Mouse (Mus musculus) ovary, postnatal 10 days (tissue): ENCODE measurements around the gene Lpcat3.
"Not testable (repeated sequence)": the region's sequence is repeated elsewhere in the genome, so short reads cannot be mapped to it uniquely, and the experiment has no call there.

Experiments
- DNase-seq: peaks from one replicate; pipeline ENCODE4 v3.0.0; 2022; ENCODE audit warnings: low spot score

Lpcat3 gene

DNA sequence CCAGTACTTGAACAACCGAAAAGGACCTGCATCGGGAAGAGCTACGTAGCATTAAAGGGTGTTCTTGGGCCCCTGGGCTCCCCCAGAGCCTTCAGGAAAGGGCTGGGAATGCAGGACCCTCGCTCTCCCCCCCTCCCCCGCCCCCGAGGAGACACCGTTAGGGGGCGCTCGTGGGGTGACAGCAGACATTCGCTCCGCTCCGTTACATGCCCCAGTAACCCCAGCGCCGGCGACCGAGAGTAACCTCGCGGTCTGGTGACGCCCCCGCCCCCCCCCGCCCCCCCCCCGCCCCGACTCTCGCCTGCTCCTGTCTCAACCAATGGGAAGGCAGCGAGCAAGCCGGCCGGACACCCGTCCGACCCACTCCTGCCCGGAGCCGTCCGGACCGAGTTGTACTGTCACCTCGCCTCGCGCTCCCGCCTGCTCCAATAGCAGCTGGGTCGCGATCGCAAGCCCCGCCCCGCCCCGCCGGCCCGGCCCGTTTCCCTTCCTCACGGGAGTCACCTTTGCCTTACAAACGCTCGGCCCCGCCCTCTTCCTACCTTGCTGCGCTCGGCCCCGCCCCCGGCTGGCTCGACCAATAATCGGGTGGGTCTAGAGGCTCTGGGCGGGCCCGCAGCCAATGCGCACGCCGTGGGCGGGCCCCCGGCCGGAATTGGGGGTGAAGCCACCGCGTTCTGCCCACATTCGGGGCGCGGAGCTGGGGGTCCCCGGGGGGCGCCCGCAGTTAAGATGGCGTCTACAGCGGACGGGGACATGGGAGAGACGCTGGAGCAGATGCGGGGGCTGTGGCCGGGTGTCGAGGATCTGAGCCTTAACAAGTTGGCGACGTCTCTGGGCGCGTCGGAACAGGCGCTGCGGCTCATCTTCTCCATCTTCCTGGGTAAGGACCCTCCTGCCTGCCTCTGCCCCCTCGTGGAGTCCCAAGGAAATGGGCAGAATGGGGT, at the start of gene Lpcat3:
Gene Lpcat3 (plus strand): TSS at position 551 of the 947 bp plus-strand sequence.
- peak; percentile 96 for DNase-seq

DNA sequence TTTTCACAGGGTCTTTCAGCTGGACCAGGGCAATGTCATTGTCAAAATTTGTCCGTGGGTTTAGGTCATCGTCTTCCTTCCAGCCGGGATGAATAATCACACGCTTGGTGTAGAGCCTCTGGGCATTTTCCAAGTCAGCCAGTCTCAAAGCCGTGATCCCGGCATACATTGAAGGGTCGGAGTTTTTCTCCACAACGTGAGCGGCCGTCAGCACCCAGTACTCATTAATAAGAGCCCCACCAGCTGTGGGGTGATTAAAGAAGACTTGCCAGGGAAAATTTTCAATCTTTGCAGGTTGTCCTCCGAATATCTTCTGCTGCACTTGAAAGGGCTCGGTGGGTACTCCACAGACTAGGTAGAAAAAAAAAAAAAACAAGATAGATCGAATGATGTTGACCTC, 37.2 kb upstream of the Lpcat3 start:
- no peak for DNase-seq

DNA sequence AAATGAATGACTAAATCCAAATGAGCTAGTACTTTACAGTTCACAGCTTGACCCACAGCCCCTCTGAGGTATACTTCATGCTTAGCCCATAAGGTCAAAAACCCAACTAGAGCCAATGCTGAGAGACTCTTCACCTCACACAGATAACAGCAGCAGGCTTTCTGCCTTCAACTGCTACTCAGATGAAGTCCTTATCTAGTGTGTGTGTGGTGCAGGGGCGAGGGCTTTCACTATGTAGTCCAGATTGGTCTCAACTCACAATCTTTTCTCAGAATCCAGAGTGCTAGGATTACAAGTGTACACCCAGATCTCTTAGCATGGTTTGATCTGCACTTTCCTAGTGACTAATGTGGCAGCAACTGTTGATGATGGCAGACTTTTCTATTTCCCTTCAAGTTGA, 36.6 kb upstream of the Lpcat3 start:
- not testable (repeated sequence) for DNase-seq

DNA sequence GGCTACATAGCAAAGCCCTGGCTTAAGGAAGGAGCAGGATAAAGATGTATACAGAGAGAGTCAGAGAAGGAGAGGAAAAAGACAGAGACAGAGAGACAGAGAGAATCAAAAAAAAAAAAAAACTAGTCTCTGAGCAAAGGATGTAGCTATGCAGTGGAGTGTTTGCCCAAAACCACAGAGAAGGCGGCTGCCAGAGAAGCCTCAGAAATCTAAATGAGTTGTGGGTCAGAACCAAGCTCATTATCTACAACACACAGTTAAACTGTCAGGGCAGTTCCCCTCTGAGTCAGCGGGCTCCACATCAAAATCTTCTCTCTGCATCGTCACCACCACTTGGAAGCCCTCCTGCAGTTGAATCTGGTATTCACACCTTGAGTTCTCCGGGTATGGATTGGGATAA, 32.1 kb upstream of the Lpcat3 start:
- DNase-seq = no peak

DNA sequence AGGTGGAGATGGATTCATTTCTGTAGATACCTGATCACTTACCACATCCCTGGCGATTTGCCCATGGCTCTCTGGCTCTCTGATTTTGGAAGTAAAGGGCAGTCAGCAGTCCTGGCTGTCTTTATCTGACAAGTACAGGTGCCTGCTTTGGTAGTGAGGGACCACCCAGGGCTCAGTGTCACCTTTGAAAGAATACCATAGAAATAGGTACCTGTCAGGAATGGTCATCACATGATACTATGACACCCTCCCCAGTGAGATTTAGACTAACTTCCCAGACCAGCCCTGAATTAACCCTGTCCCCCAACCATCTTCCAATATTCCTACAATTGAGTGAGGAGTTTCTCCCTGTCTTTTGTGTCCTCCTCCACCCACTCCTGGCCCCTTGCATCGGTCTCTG, 26.8 kb upstream of the Lpcat3 start, which contains the start of gene C1s2:
Gene C1s2 (minus strand): TSS at position 101 of the 400 bp plus-strand sequence.
- not testable (repeated sequence) for DNase-seq

DNA sequence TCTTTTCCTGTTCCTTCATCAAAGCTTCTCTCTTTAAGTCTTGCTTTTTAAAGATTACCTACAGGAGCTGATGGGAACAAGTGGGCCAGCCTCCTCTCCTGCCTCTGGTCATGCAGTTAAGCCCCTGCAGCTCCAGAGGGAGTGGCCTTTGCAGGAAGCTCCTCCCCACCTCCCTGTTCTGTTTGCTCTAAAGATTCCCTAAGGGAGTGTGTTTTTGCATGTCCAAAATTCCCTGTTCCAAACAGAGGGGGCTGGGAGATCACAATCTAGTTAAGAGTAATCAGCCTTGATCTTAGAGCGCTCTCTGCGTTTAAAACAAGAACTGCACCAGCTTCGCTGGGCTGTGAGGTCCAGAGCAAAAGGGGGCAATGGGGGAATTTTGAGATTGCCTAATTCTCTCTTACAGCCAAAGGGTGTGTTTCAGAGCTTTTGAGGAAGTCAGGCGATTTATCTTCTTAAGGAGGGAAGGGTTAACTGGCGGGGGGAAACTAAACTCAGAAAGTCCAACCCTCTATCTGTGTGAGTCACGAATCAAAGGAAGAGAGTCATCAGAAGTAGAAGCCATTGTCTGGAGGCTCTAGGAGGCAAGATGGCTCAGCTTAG, 25.9 kb upstream of the Lpcat3 start:
- not testable (repeated sequence) for DNase-seq

DNA sequence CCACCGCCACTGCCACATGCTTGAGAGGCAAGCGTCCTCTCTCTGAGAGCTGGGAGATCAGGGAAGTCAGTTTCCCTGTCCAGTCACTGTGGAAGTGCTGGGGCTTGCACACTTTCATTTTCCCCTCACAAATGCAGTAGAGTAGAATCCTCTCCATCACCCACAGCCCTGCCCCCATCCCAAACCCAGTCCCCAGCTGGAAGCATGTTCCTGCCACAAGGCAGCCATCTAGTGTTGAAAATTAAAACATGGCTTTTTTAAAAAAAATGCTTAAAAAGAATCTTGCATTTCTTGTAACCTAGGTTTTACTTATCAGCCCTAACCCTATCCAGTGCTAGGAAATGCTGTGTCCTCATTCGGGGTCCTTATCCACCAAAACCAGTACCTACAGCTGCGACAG, 22.8 kb upstream of the Lpcat3 start:
- no peak for DNase-seq

DNA sequence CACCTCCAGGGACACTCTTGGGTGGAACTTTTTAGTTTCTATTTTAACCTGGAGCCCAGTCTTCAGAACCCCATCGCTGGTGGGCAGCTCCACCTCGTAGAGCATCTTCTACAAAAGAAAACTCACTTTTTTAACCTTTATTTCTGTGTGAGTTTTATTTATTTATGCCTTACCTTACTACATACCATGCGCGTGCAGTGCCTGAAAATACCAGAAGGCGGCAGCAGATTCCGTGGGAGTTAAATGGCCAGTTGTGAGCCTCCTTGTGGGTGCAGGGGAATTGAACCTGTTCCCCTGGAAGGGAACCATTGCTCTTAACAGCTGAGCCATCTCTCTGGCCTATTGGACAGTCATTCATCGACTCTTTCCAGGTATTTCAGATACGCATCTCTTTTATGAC, 21.8 kb upstream of the Lpcat3 start:
- peak; percentile 35 for DNase-seq

DNA sequence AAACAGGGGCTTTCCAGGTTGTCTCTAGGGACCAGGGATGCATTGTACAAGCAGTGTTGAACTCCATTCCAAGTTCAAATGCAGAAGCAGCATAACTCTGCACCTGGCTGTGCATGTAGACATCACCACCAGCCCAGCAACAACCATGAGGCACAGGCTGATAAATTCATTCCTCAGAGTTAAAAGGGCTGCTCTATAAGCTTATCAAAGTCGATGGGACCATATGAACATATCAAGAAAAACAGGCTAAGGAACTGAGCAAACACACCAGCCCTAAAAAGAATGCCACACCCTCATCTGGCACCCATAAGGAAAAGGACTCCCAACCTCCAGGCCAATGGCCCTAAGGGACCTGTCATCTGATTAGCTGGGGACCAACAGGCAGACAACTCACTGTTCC, 16.4 kb upstream of the Lpcat3 start:
- DNase-seq = no peak

DNA sequence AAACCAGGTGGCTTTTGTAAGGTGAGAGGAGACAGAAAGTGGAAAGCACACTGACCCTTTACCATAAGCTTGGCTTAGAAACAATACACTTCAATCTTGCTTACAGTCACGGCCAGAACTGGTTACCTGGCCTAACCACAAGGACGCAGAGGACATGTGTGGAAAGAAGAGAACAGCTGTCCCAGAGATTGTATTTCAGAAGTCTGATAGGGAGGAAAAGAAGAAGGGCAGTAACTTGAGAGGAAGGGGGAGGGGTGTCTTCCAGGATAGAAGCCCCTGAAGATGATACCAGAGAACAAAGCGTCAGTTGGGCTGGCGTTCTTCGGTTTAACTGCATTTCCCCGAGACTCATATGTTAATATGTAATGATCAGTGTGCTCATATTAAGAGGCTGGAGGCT, 6.9 kb upstream of the Lpcat3 start:
- no peak for DNase-seq

DNA sequence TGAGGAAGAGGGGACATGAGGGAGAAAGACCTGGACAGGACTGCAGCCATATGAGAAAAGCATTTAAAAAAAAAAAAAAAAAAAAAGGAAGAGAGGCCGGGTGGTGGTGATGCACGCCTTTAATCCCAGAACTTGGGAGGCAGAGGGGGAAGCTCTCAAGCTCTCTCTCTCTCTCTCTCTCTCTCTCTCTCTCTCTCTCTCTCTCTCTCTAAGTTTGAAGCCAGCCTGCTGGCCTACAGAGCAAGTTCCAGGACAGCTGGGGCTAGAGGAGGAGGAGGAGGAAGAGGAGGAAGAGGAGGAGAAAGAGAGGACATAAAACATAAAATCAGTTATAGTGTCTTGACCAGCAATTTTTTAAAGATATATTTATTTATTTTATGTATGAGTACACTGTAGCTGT, 4.8 kb upstream of the Lpcat3 start:
- DNase-seq = no peak

DNA sequence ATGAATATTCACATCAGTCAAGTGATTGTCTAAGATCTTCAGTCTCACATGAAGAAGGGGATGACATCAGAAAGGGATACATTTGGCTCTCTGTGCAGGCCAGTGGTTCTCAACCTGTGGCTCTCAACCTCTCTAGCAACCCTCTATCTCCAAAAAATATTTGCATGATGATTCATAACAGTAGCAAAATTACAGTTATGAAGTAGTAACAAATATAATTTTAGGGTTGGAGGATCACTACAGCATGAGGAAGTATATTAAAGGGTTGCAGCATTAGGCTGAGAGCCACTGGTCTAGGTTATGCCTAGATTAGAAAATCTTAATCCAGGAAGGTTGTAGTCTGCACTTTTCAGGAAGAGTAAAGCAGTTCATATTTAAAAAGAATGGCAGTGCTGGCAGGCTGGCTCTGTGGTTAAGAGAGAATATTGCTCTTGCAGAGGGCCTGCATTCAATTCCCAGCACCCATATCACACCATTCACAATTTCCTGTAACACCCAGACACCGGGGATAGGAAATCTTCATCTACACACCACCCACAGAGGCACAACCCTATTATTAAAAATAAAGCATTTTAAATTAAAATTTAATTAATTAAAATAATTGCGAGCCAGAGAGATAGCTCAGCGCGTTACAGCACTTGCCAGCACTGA, 1.5 kb upstream of the Lpcat3 start:
- DNase-seq = no peak

DNA sequence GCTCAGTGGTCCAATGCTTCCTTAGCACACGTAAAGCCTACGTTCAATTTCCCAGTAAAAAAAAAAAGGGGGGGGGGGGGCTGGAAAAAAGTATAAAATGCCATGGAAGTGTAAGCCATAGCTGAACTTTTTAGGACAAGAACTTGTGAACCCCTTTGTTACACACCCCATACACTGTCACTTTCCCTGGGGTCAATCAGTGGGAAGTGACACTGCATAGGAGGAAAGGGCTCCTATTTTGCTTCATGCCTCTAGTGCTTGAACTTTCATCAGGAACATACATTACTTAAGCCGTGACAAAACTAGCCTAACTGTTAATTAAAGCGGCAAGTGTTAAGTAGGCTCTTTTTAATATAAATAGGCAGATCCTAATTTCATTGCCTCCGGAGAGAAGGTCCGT, 832 bp upstream of the Lpcat3 start:
- no peak for DNase-seq

DNA sequence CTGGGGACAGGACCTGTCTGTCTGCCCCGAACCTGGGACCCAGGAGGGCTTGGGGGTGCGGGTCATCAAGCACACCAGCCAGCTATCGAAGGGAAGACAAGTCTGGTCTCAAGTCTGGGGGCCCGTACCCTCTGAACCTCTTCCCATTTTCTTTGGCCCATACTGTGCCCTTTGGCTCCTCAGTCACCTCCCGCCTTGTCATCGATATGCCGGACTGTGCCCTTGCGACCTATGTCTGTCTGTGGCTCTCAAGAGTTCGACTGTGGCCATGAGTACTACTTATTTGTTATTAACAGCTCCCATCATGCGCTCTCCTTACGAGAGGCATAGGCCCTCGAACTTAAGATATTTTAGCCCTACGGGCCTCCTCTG, 583 bp downstream of the Lpcat3 start:
- no peak for DNase-seq

DNA sequence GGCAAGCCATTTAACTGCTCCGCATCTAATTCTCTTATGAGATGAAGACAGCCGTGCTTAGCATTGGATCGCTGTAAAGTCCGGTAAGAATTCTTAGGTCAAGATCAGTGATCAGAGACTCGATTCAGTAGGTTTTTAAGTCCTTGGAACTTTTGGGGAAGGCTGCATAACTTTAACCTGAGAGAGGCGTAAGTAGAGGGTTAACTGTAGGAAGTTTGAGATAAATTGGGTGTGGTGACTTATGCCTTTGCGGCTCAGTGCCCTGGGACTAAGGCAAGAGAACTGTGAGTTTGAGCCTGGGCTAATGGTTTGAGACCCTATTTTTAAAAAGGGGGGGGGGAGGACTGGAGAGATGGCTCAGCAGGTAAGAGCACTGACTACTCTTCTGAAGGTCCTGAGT, 1.4 kb downstream of the Lpcat3 start:
- no peak for DNase-seq

DNA sequence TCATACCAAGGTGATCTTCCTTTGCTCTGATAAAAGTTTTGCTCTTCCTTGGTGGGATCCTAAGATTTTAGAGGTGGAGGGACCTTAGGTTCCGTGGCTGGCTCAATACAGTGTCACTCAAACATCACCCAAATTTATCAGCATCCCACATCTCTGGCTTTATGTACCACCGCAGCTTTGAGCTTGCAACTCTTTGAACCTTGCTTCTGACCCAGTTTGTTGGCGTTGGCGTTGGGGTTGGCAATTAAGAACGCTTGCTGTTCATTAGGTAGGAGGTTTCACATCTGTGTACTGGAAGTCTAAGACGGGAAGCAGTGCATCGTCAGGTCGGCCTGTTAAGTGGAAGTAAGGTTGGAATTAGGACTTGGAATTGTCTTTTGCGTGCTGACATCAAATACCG, 2.2 kb downstream of the Lpcat3 start:
- no peak for DNase-seq

DNA sequence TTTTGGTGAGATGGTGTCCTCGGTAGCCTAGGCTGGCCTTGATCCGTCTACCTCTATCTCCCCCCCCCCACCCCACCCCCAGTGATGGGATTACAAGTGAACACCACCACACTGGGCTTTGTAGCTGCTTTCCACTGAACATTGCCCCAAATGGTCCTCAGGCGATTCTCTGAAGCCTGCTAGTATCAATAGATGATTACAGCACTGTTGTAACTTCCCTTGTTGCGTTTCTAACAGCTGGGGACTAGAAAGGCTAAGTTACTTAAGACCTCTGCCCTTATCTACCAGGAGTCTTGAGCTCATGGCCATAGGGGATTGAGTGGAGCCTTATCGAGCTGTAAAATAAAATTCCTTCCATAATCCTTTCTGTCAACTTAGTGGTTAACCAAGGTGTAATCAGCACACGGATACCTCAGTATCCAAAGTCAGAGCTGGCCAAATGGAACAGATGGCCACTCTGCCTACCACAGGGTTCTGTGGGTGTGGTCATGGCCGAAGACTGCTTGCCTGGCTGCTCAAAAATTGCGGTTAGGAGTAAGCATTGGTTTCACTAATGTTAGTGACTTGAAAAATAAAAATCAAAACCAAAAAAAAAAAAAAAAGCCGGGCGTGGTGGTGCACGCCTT, 6.5 kb downstream of the Lpcat3 start:
- DNase-seq = no peak

DNA sequence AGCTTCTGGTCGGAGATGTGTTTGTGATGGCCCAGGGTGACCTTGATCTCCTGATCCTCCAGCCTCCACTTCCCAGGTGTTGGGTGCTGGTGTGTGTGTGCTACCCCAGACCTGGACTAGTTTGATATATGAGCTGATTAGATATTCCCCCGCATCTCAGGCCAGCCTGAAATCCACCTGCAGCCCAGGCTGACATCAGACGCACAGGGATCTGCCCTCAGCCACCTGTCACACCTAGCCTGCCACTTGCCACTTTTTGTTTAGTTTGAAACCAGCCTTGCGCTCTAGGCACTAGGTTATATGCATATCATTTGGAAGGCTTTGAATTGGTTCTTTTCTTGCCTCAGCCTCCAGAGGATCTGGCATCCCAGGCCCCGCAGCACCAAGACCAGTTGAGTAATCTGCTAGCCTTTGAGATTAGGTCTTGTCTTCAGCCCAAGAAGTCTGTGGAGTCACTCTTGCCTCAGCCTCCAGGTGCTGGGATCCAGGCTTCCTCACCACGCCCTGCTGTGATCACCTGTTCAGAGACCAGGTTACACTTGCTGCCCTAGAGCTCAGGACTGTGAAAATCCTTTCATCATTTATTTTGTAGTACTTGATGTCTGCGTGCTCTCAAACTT, 7.6 kb downstream of the Lpcat3 start:
- no peak for DNase-seq

DNA sequence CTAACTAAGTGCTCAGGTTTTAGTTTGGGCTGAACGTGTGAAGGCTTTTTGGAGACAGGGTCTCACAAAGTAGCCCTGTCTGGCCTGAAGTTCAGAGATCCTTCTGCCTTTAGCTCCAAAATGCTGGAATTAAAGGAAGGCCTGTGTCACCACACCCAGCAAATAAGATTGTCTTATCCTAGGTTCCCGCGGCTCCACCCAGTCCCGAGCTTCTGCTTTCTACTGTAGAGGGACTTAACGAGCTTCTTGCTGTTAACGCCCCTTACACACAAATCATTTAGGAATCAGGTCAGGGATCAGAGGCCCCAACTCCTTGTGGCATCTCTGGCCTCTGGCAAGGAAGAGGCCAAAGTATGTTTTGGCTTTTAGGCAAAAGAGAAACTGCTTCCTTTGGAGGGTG, 9.3 kb downstream of the Lpcat3 start:
- DNase-seq = no peak

DNA sequence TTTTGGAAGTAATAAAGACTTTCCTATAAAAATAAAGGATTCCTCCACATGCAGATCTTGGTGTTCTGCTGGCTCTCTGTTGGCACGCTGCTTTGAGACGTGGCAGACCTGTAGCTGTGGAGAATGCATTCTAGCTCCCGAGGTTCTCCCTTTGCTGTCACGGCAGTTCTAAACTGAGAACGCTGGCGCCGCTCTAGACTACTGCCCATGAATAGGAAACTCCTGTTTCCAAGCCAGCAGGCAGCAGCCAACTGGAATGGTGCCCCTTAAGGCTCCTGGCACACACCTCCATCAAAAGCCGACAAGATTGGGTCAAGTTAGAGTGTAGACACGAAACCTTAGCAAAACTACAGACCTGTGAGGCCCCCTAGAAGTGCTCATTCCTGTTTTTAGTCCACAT, 10.8 kb downstream of the Lpcat3 start:
- no peak for DNase-seq

DNA sequence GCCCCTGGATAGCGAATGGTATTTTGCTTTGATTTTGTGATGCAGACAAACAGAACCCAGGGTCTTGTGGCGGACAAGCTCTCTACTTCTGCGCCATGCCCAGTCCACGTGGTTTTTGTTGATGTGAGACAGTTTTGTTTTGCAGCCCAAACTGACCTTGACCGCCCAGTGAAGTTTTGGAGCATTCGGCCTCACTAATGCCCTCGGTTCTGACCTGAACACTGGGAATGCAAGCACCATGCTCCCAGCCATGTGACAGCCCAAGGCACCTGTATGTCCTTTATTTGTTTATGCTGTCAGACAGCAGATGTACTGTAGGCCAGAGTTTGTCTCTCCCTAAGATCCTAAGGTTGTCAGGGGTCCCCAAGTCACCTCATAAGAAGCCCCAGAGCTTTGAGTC, 11.8 kb downstream of the Lpcat3 start:
- no peak for DNase-seq

DNA sequence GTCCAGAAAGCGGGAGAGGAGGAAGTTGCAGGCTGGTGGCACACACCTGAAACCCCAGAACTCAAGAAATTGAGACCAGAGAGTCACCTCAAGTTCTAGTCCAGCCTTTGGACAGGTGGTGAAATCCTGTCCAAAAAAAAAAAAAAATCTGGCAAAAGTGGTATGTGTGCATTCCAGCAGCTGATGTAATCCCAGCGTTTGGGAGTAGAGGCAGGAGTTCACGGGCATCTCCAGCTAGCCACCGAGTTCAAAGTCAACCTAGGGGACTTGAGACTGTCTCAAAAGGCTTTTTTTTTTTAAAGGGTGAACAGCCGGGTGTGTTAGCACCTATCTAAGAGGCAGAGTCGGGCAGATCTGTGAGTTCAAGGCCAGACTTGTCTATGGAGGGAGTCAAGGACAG, 13.3 kb downstream of the Lpcat3 start:
- no peak for DNase-seq
